8 mouse cellular contexts compared by ENCODE assay signal in genomic region chr17:25828712-25829557, GRCm38 (mm10). TPM values are rescaled to one million over a fixed set of nuclear protein-coding genes. Genes with fewer than 3 reads are reported as not detected.
DNase-seq lines count a peak whose midpoint lies in the region; ATAC-seq and TF ChIP-seq lines count a peak whose summit lies in the region.

Gene Jmjd8 (plus strand): TSS chr17:25828867.

- CTCF ChIA-PET in Patski (lab: Charles Lee): no interaction called here

- H3K27ac ChIP-seq in hindbrain, embryonic 10.5 days: peak within 1 kb of the TSS; percentile 95

- no peak for ATAC-seq in Patski

- POLR2A ChIA-PET in Patski (lab: Charles Lee): interaction anchor here (1.1 kb wide), 1 partner anchor 46 kb away, joined by 3 read pairs; the partner anchor contains the start of gene Mettl26

- no peak for TF ChIP-seq CTCF in Patski (IDR thresholded peaks at IDR 0.05)

- no peak for DNase-seq in Patski (ENCODE audit: low read depth, low spot score)
- DNase-seq in cerebellum, adult 9-10 months: peak; percentile 85
- DNase-seq in frontal cortex, adult 2 months (ENCODE audit: extremely low spot score in 1 of 2, low spot score in 1 of 2): peak in 1 of 2 experiments; percentile 89
- peak; percentile 88 for DNase-seq in hindbrain, embryonic 10.5 days (ENCODE audit: low spot score)
- peak; percentile 71 for DNase-seq in layer of hippocampus, adult 9-10 months (ENCODE audit: low spot score)
- DNase-seq in lung, postnatal 10 days: peak; percentile 81
- peak; percentile 85 for DNase-seq in retina, embryonic 14.5 days (ENCODE audit: low spot score)
- peak; percentile 73 to 77 for DNase-seq in thymus, postnatal 36 days

- WGBS in hindbrain, embryonic 10.5 days: 1% methylated on average over 32 of the region's 32 CpGs

- H3K4me3 ChIP-seq in hindbrain, embryonic 10.5 days: peak within 1 kb of the TSS; percentile 73

- in situ Hi-C loops in Patski (cut with MboI; ENCODE audit: low pct_unique_long_range_greater_than_20kb): no loop called here

- no peaks in the 10 kb centered on the region for H3K27me3 ChIP-seq in Patski
- no peaks in the 10 kb centered on the region for H3K27me3 ChIP-seq in hindbrain, embryonic 10.5 days (ENCODE audit: insufficient read depth, poor library complexity, severe bottlenecking)

- peaks cover 90% of the 10 kb centered on the region for H3K4me1 ChIP-seq in hindbrain, embryonic 10.5 days (replicated peaks)

- H3K36me3 ChIP-seq in hindbrain, embryonic 10.5 days: peaks cover 60% of the 10 kb centered on the region

- no peaks in the 10 kb centered on the region for H3K9me3 ChIP-seq in hindbrain, embryonic 10.5 days

RNA-seq across cellular contexts. Expression of gene Jmjd8, which starts in this region (rescaled TPM):
- polyA plus RNA-seq in Patski (2021): 22.9 TPM
- polyA plus RNA-seq in frontal cortex, adult 2 months (2012; rRNA removed): 65.0 and 65.6 TPM in 2 replicates
- polyA plus RNA-seq in hindbrain, embryonic 10.5 days (2016; fragmentation: Nextera tagmentation; extraction: Ambion mirVana): 51.5 and 64.3 TPM in 2 replicates
